Mouse (Mus musculus) MN1 (cell line): Measurements from ENCODE around the gene Npl.

Experiments used
- DNase-seq: peaks from one replicate; pipeline ENCODE4 v3.0.0-alpha.2; 2016; ENCODE audit warnings: low spot score

Npl gene

GRCm38 (mm10) chr1:153489132-153489531 lies 60.7 kb downstream of the Npl start:
- DNase-seq: no peak

DNA sequence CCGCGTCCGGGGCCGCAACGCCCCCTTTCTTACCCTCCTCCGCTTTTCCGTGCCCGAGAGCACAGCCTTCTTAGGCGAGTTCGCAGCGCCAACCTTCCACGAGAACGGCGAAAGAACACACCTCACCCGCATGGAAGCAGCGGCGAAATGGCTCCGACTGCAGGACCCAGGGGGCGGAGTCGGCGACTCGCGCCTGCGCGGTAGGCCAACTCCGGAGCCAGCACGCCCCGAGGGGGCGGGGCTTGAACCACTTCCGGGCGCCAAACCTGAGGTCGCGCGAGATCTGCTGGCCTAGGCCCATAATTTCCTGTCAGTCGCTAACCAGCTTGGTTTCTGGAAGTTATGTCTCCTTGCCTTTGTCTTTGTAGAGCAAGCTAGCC lies 62.4 kb downstream of the Npl start, which contains the start of gene Dhx9:
Dhx9 (minus strand) TSS at position 161 of the 380 bp plus-strand sequence.
- DNase-seq: peak; percentile 98

DNA sequence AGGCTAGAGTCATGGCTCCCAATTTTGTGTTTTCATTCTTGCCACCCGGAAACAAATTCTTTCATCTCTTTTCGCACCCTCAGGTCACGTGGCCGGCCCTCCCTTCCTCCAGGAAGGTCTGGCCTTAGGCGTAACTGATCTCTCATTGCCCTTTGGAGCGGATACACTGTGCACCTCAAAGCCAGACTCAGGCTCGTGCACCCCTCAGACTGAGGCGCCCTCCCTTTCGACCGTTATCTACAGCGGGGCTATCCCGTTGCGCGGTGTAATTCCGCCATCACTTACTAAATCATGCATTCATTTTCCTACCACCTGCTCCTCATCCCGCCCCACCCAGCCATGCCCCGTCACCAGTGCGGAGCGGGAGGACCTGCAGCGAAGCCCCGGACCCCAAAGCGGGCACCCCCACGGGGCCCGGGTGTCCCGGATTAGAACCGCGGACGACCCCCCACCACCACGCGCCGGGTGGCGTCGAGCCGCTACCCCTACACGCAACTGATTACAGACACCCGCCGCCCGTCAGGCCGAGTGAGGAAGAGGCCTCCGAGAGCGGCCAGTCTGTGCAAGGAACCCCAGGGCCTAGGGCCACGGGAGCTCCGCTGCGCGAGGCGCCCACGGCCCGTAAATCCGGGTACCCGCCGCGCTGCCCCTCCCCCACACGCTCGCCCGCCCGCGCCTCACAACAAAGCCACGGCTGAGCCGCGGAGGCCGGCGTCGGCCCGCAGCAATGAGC lies 62.9 kb downstream of the Npl start:
- DNase-seq: peak; percentile 73

- DNase-seq: peak; percentile 18
Observed at GRCm38 (mm10) chr1:153486120-153486519, 63.7 kb downstream of the Npl start.

GRCm38 (mm10) chr1:153485201-153485796 lies 64.5 kb downstream of the Npl start:
- DNase-seq: no peak

GRCm38 (mm10) chr1:153481025-153481412 lies 68.8 kb downstream of the Npl start:
- DNase-seq: no peak

DNA sequence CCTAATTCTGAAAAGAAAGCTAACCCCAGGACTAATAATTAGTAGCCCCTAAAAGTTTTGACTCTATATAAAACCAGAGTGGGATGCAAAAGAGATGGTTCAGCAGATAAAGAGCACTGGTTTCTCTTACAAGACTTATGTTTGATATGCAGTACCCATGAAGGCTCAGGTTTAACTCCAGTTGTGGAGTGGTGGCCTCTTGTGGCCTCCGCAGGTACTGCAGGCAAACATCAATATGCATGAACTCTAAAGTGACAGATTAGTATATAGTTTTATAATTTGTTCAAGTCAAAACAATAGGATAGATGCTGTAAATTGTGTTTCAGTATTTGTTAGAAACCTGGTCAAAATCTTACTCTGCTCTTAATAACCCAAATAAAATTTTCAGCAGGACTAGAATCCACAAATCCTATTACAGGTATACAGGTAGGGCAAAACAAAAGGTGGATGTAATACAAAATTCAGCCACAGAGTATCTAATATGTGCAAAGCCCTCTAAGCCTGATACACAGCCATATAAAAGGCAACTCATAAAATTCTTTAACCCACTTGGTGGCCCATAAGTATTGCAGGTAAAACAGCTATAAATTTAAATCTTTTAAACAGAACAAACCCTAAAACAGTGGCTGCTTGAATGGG lies 69.3 kb downstream of the Npl start:
- peak; percentile 76 for DNase-seq

GRCm38 (mm10) chr1:153479296-153479695 lies 70.5 kb downstream of the Npl start:
- DNase-seq: no peak

DNA sequence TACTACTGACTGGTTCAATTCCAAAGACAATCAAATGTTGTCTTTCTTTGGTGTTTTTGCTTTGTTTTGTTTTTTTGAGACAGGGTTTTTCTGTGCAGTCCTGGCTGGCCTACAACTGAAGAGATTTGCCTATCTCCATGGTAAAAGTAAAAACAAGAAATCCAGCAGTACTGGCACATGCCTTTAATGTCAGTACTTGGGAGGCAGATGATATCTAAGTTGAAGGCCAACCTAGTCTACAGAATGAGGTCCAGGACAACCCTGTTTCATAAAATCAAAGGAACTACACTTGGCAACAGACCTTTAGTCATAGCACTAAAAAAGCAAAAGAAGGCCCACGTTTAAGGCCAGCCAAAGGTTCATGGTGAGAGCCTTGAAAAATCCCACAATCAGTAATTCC lies 88.0 kb downstream of the Npl start:
- DNase-seq: no peak

- no peak for DNase-seq
Observed at GRCm38 (mm10) chr1:153456137-153456536, 93.7 kb downstream of the Npl start.

- DNase-seq: no peak
Observed at GRCm38 (mm10) chr1:153453146-153453642, 96.7 kb downstream of the Npl start.
